Mouse (Mus musculus) liver, postnatal 0 days (tissue): ENCODE measurements around the gene Lmx1a.

Source experiments
- CTCF ChIP-seq: sonication (generic); IDR thresholded peaks from 2 replicates; pipeline ENCODE4 v1.5.1; 2016; ENCODE audit warnings: antibody characterized with exemption, low read depth
- EP300 ChIP-seq: IDR thresholded peaks from 2 replicates; pipeline ENCODE4 v1.6.1; 2016; ENCODE audit warnings: antibody characterized with exemption, low read depth, mild to moderate bottlenecking

GRCm38 (mm10) chr1:167693499-167694240 is 4.6 kb downstream of the Lmx1a start:
- TF ChIP-seq CTCF (no peak), EP300 (no peak)
